Comparison of ENCODE assay signal across 20 mouse cellular contexts in genomic region chr2:11159641-11160040, GRCm38 (mm10). TPM values are rescaled to one million over a fixed set of nuclear protein-coding genes. Genes with fewer than 3 reads are reported as not detected.
DNase-seq lines count a peak whose midpoint lies in the region; ATAC-seq and TF ChIP-seq lines count a peak whose summit lies in the region.
"Had no signal": no experiment of that assay in that cellular context is flagged by ENCODE, and none has a peak within 500 bp of the region (broad histone marks: within the 10 kb centered on the region; RNA-seq: fewer than 3 reads in every experiment).

No protein-coding gene starts in this region.

- no peaks in the 10 kb centered on the region for H3K27me3 ChIP-seq in hindbrain, embryonic 10.5 days (ENCODE audit: insufficient read depth, poor library complexity, severe bottlenecking)
- H3K27me3 ChIP-seq: embryonic facial prominence, embryonic 13.5 days; forebrain, embryonic 13.5 days; hindbrain, embryonic 12.5 days; midbrain, embryonic 13.5 days; neural tube, embryonic 13.5 days had no signal

- no peak for TF ChIP-seq POLR2A in lung, adult 2 months (IDR thresholded peaks at IDR 0.05; ENCODE audit: borderline replicate concordance, extremely low read depth, low read depth, low read length)

- WGBS in lung, adult 2 months: 81% methylated on average over 7 of the region's 7 CpGs
- WGBS in hindbrain, embryonic 10.5 days: 92% methylated on average over 7 of the region's 7 CpGs

- no peak overlapping the region for H3K27ac ChIP-seq in hindbrain, embryonic 10.5 days
- H3K27ac ChIP-seq: embryonic facial prominence, embryonic 13.5 days; forebrain, embryonic 13.5 days; gastrocnemius, adult 2 months; hindbrain, embryonic 12.5 days; kidney, postnatal 0 days; midbrain, embryonic 13.5 days; neural tube, embryonic 13.5 days; stomach, postnatal 0 days had no signal

- peak; percentile 38 to 43 for DNase-seq in spleen, postnatal 36 days (ENCODE audit: low spot score in 2 of 2)
- no peak for DNase-seq in spleen, postnatal 10 days (ENCODE audit: low spot score in 2 of 2)
- DNase-seq in T-cell, adult 2 months (ENCODE audit: low spot score): peak; percentile 80
- peak; percentile 91 for DNase-seq in naive thymus-derived CD4-positive, alpha-beta T cell, adult 2 months (ENCODE audit: low read depth)
- DNase-seq in thymus, postnatal 25 days: peak; percentile 54
- DNase-seq in lung, adult 2 months: no peak
- DNase-seq in hindbrain, embryonic 10.5 days (ENCODE audit: low spot score): no peak
- DNase-seq: cerebellum, adult 11 months; cerebellum, postnatal 14 days; gastrocnemius, adult 2 months; kidney, adult 18-20 months had no signal

- no peak for ATAC-seq in erythroblast, adult 5-6 weeks (replicated peaks; ENCODE audit: low FRiP score, poor library complexity, severe bottlenecking)
- ATAC-seq: forebrain, embryonic 13.5 days; lung, postnatal 0 days; midbrain, embryonic 13.5 days had no signal

- no peaks in the 10 kb centered on the region for H3K36me3 ChIP-seq in hindbrain, embryonic 10.5 days
- H3K36me3 ChIP-seq: embryonic facial prominence, embryonic 13.5 days; hindbrain, embryonic 12.5 days; midbrain, embryonic 13.5 days; neural tube, embryonic 13.5 days had no signal

- no peaks in the 10 kb centered on the region for H3K9me3 ChIP-seq in hindbrain, embryonic 10.5 days
- H3K9me3 ChIP-seq: embryonic facial prominence, embryonic 13.5 days; forebrain, embryonic 13.5 days; hindbrain, embryonic 12.5 days; midbrain, embryonic 13.5 days; neural tube, embryonic 13.5 days had no signal

- no peak for TF ChIP-seq CTCF in lung, adult 2 months (IDR thresholded peaks at IDR 0.05; ENCODE audit: insufficient read depth, low read length)

- H3K4me1 ChIP-seq in lung, adult 2 months (ENCODE audit: control insufficient read depth, insufficient read depth, low read length): no peaks in the 10 kb centered on the region
- no peaks in the 10 kb centered on the region for H3K4me1 ChIP-seq in hindbrain, embryonic 10.5 days (replicated peaks)
- H3K4me1 ChIP-seq: forebrain, embryonic 13.5 days; hindbrain, embryonic 12.5 days; midbrain, embryonic 13.5 days; neural tube, embryonic 13.5 days had no signal

- H3K4me3 ChIP-seq in lung, adult 2 months (replicated peaks; ENCODE audit: extremely low read depth, low read depth, low read length): no peak overlapping the region
- no peak overlapping the region for H3K4me3 ChIP-seq in hindbrain, embryonic 10.5 days
- H3K4me3 ChIP-seq: embryonic facial prominence, embryonic 13.5 days; forebrain, embryonic 13.5 days; gastrocnemius, adult 2 months; hindbrain, embryonic 12.5 days; midbrain, embryonic 13.5 days; neural tube, embryonic 13.5 days had no signal

RNA-seq across cellular contexts. Expression of gene Prkcq, which starts 12.3 kb away (rescaled TPM):
- total RNA-seq in erythroblast, adult 5-6 weeks (2015; ENCODE audit: low replicate concordance): 0.63 and 0.96 TPM in 2 replicates
- 0.28 and 1.3 TPM in 2 replicates for total RNA-seq in erythroblast, adult 5-6 weeks (2017; ENCODE audit: low replicate concordance)
- polyA plus RNA-seq in lung, adult 2 months (2012; rRNA removed): 2.8 and 3.8 TPM in 2 replicates
- polyA plus RNA-seq in hindbrain, embryonic 10.5 days (2016; fragmentation: Nextera tagmentation; extraction: Ambion mirVana): 1.9 TPM in 2 replicates

Comparison
In these comparisons a context has a peak if more than half of its experiments do, and no peak if none do; other contexts are left out.
1. DNase-seq: peak in spleen, postnatal 36 days (2 of 2), T-cell, adult 2 months (single experiment), naive thymus-derived CD4-positive, alpha-beta T cell, adult 2 months (single experiment) and thymus, postnatal 25 days (single experiment); none in spleen, postnatal 10 days (0 of 2), lung, adult 2 months (single experiment) and hindbrain, embryonic 10.5 days (single experiment).